Mouse (Mus musculus) MEL (cell line): Measurements from ENCODE around the gene Atp6v1e2. TPM values are rescaled to one million over a fixed set of nuclear protein-coding genes. Genes with fewer than 3 reads are reported as not detected.

Experiments used
- DNase-seq: peaks from one replicate; pipeline ENCODE4 v3.0.0; 2011; ENCODE audit warnings: low read depth, low spot score
- H3K27ac ChIP-seq: 2 replicates; pipeline ENCODE4 v1.5.1; 2012; ENCODE audit warnings: low read depth, mild to moderate bottlenecking, control low read depth, low read length, moderate library complexity; ENCODE audit not compliant: control insufficient read depth
- H3K27me3 ChIP-seq, 2 experiments: fragments of 150-350 bp in 1 of 2; sonication (generic) in 1 of 2; 2 replicates each; pipeline ENCODE4 v1.6.1; 2012; ENCODE audit warnings: low read length in 2 of 2, mild to moderate bottlenecking in 2 of 2, improper control_type of control experiment in 1 of 2, moderate library complexity in 1 of 2; ENCODE audit not compliant: insufficient read depth in 2 of 2, control insufficient read depth in 1 of 2
- H3K36me3 ChIP-seq, 2 experiments: 2 replicates each; pipeline ENCODE4 v1.6.1; 2012 to 2014; ENCODE audit warnings: low read length in 2 of 2, improper control_type of control experiment in 1 of 2, inconsistent platforms in 1 of 2, mild to moderate bottlenecking in 1 of 2; ENCODE audit not compliant: insufficient read depth in 2 of 2, control insufficient read depth in 1 of 2
- H3K4me1 ChIP-seq, 2 experiments: fragments of 150-350 bp in 1 of 2; sonication (generic) in 1 of 2; 2 replicates each; pipeline ENCODE4 v1.6.1; 2012; ENCODE audit warnings: low read length in 2 of 2, improper control_type of control experiment in 1 of 2, mild to moderate bottlenecking in 1 of 2; ENCODE audit not compliant: insufficient read depth in 2 of 2, control insufficient read depth in 1 of 2
- H3K4me3 ChIP-seq, 2 experiments: fragments of 150-350 bp in 1 of 2; sonication (generic) in 1 of 2; 2 replicates each; pipeline ENCODE4 v1.5.1; 2012; ENCODE audit warnings: low read depth in 2 of 2, low read length in 2 of 2, mild to moderate bottlenecking in 2 of 2, moderate library complexity in 2 of 2, control low read depth in 1 of 2, improper control_type of control experiment in 1 of 2; ENCODE audit not compliant: control insufficient read depth in 1 of 2, insufficient read depth in 1 of 2
- H3K79me2 ChIP-seq: 2 replicates; pipeline ENCODE4 v1.6.1; 2012; ENCODE audit warnings: mild to moderate bottlenecking, low read length, moderate library complexity; ENCODE audit not compliant: control insufficient read depth, poor library complexity, insufficient read depth
- H3K9ac ChIP-seq: 2 replicates; pipeline ENCODE4 v1.6.1; 2012; ENCODE audit warnings: low read depth, mild to moderate bottlenecking, control low read depth, low read length, moderate library complexity; ENCODE audit not compliant: control insufficient read depth, poor library complexity, severe bottlenecking
- H3K9me3 ChIP-seq: fragments of 150-350 bp; sonication (generic); replicated peaks from 2 replicates; pipeline ENCODE4 v1.6.1; 2012; ENCODE audit warnings: mild to moderate bottlenecking, low read length, improper control_type of control experiment, moderate library complexity; ENCODE audit not compliant: insufficient read depth
- CHD1 ChIP-seq: IDR thresholded peaks from 2 replicates; pipeline ENCODE4 v1.6.1; 2012; ENCODE audit warnings: low read depth, mild to moderate bottlenecking, inconsistent platforms, low read length, improper control_type of control experiment
- CTCF ChIP-seq, 3 experiments: IDR thresholded peaks in 2 of 3; conservative IDR thresholded peaks in 1 of 3; 2 replicates each; pipeline ENCODE4 v1.5.1; 2011 to 2012; ENCODE audit warnings: low read length in 3 of 3, low read depth in 2 of 3, mild to moderate bottlenecking in 2 of 3, improper control_type of control experiment in 1 of 3, inconsistent platforms in 1 of 3, mixed read lengths in 1 of 3, moderate library complexity in 1 of 3; ENCODE audit not compliant: control insufficient read depth in 1 of 3, insufficient read depth in 1 of 3, poor library complexity in 1 of 3, severe bottlenecking in 1 of 3
- E2F4 ChIP-seq: IDR thresholded peaks from 2 replicates; pipeline ENCODE4 v1.6.1; 2011; ENCODE audit warnings: low read depth, low read length, improper control_type of control experiment, borderline replicate concordance
- ELF1 ChIP-seq: IDR thresholded peaks from 2 replicates; pipeline ENCODE4 v1.6.1; 2014; ENCODE audit warnings: low read depth, mild to moderate bottlenecking, inconsistent platforms, low read length, improper control_type of control experiment, moderate library complexity
- EP300 ChIP-seq, 2 experiments: IDR thresholded peaks; 2 replicates each; pipeline ENCODE4 v1.6.1; 2011; ENCODE audit warnings: improper control_type of control experiment in 2 of 2, low read length in 2 of 2, low read depth in 1 of 2, mild to moderate bottlenecking in 1 of 2
- ETS1 ChIP-seq: IDR thresholded peaks from 2 replicates; pipeline ENCODE4 v1.6.1; 2012; ENCODE audit warnings: low read depth, mild to moderate bottlenecking, inconsistent platforms, low read length, improper control_type of control experiment, moderate library complexity
- GABPA ChIP-seq: IDR thresholded peaks from 2 replicates; pipeline ENCODE4 v1.6.1; 2012; ENCODE audit warnings: low read depth, mild to moderate bottlenecking, inconsistent platforms, low read length, improper control_type of control experiment, moderate library complexity
- GATA1 ChIP-seq: IDR thresholded peaks from 2 replicates; pipeline ENCODE4 v1.6.1; 2011; ENCODE audit warnings: low read depth, low read length, improper control_type of control experiment
- MAFK ChIP-seq: IDR thresholded peaks from 2 replicates; pipeline ENCODE4 v1.6.1; 2011; ENCODE audit warnings: low read depth, mild to moderate bottlenecking, low read length, improper control_type of control experiment, borderline replicate concordance
- MAX ChIP-seq: IDR thresholded peaks from 2 replicates; pipeline ENCODE4 v1.6.1; 2011; ENCODE audit warnings: low read length, improper control_type of control experiment
- MEF2A ChIP-seq: IDR thresholded peaks from 2 replicates; pipeline ENCODE4 v1.6.1; 2014; ENCODE audit warnings: low read depth, mild to moderate bottlenecking, inconsistent platforms, low read length, improper control_type of control experiment; ENCODE audit not compliant: poor library complexity, insufficient replicate concordance, severe bottlenecking; ENCODE audit errors: extremely low read depth
- MYC ChIP-seq: IDR thresholded peaks from 2 replicates; pipeline ENCODE4 v1.6.1; 2011; ENCODE audit warnings: low read depth, mild to moderate bottlenecking, low read length, improper control_type of control experiment, moderate library complexity
- NELFE ChIP-seq: IDR thresholded peaks from 2 replicates; pipeline ENCODE4 v1.6.1; 2011; ENCODE audit warnings: low read depth, low read length, improper control_type of control experiment
- POLR2AphosphoS2 ChIP-seq: IDR thresholded peaks from 2 replicates; pipeline ENCODE4 v1.6.1; 2011; ENCODE audit warnings: low read length, improper control_type of control experiment
- RCOR1 ChIP-seq: IDR thresholded peaks from 2 replicates; pipeline ENCODE4 v1.6.1; 2012; ENCODE audit warnings: low read depth, mild to moderate bottlenecking, inconsistent platforms, low read length, improper control_type of control experiment
- SMC3 ChIP-seq: IDR thresholded peaks from 2 replicates; pipeline ENCODE4 v1.6.1; 2011; ENCODE audit warnings: low read depth, low read length, improper control_type of control experiment
- TAL1 ChIP-seq: IDR thresholded peaks from 2 replicates; pipeline ENCODE4 v1.6.1; 2012; ENCODE audit warnings: mild to moderate bottlenecking, inconsistent platforms, low read length, moderate library complexity, mixed read lengths
- TCF12 ChIP-seq: IDR thresholded peaks from 2 replicates; pipeline ENCODE4 v1.6.1; 2014; ENCODE audit warnings: low read depth, mild to moderate bottlenecking, inconsistent platforms, low read length, improper control_type of control experiment, moderate library complexity
- UBTF ChIP-seq: IDR thresholded peaks from 2 replicates; pipeline ENCODE4 v1.6.1; 2012; ENCODE audit warnings: low read depth, mild to moderate bottlenecking, inconsistent platforms, low read length, improper control_type of control experiment, moderate library complexity, borderline replicate concordance; ENCODE audit not compliant: insufficient read depth
- ZC3H11A ChIP-seq: IDR thresholded peaks from 2 replicates; pipeline ENCODE4 v1.6.1; 2012; ENCODE audit warnings: low read depth, mild to moderate bottlenecking, inconsistent platforms, low read length, improper control_type of control experiment
- polyA plus RNA-seq, 2 experiments: library from polyadenylated mRNA; stranded (reverse) in 1 of 2; unstranded in 1 of 2; fragments of >175 nt in 1 of 2; fragments of >200 nt in 1 of 2; gene quantifications; 2 replicates each; pipeline versions ENCODE4 v1.2.1 to v1.2.4; 2012; ENCODE audit warnings: low replicate concordance in 2 of 2, low read depth in 1 of 2; ENCODE audit not compliant: insufficient read length in 2 of 2, insufficient read depth in 1 of 2, missing spikeins in 1 of 2
- total RNA-seq: library from RNA; depleted of rRNA; stranded (reverse); fragments of 300-350 nt; gene quantifications from 2 replicates; pipeline ENCODE4 v1.2.3, GENCODE M21; 2012

The Atp6v1e2 gene
- total and polyA plus RNA-seq, 3 experiments, result not detected

DNA sequence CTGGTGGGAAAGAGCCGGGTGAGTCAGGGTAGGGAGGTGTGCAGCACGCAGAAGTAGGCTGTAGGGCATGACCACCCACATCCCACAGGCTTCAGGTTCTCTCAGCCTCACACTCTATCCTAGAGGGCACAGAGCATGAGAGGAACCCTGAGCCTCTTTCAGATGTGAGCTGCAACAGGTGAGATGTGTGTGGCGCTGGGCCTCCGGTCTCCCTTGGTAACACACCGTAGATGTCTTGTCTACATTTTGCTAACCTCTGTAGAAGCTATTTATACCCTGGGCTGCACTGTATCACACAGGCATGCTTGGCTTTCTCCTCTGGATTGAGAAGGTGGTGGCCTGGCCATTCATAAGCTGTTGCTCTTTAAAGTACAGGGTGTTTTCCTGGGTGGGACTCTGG lies 20.9 kb upstream of the Atp6v1e2 start:
- H3K27ac ChIP-seq, result no peak overlapping the region
- H3K27me3 ChIP-seq, result no peaks in the 10 kb centered on the region
- H3K9me3 ChIP-seq, result no peaks in the 10 kb centered on the region
- TF ChIP-seq POLR2AphosphoS2 (no peak), ETS1 (no peak), NELFE (no peak)
- H3K79me2 ChIP-seq, result no peaks in the 10 kb centered on the region
- H3K4me3 ChIP-seq, result no peak overlapping the region
- DNase-seq, result no peak
- H3K36me3 ChIP-seq, result peaks cover 0 to 7% of the 10 kb centered on the region in 2 experiments; a peak in 2 of 4 replicates
- H3K4me1 ChIP-seq, result peaks cover 3 to 15% of the 10 kb centered on the region in 2 experiments
- no peak overlapping the region for H3K9ac ChIP-seq

DNA sequence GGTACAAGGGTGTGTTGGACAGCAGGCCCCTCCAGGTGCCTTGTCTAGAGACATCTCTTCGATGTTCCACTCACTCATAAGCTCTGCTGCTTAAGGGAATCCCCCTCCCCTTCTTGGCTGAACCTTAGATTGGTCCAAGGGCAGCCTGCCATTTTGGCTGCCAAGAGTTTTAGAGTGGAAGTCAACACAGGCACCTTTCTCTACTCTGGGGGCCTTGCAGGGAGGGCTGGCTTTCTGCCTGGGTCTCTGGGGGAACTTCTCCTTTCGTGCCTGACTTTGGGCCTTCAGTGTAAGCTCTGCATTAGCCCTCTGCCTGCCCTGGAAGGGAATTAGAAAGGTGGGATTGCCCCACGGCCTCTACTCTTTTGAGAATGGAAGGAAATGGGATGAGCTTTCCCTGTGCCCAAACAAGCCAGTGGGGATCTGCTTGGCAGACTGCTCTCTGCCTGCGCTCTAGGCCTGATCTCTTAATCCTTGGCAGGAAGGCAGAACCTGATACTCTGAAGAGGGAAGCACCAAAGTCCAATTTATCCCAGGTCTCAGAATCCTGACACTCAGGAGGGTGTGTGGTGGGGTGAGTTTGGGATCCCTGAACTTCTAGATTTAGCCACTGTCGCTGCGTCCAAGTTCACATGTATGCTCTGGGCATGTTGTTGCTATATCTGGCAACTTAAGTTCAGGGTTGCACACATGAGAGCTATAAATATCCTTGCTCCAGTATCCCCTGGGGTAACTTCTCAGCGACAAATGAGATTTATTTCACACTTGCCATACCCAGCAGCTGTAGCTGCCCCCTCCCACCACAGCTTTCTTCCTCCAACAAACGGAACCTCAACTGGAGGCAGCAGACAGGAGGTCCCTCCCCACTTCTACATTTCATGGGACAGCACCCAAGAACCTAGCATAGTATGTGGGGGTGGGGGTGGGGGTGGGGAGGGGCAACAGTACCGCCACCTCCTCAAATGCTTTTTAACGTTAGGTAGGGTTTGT lies 20.1 kb upstream of the Atp6v1e2 start:
- TF ChIP-seq POLR2AphosphoS2, result no peak
- no peak for TF ChIP-seq TCF12
- TF ChIP-seq GATA1, result no peak
- TF ChIP-seq MEF2A, result no peak
- no peak for TF ChIP-seq CHD1
- TF ChIP-seq MAFK, result no peak
- peaks cover 0 to 7% of the 10 kb centered on the region in 2 experiments; a peak in 2 of 4 replicates for H3K36me3 ChIP-seq
- peak; percentile 59 for DNase-seq
- no peaks in the 10 kb centered on the region for H3K27me3 ChIP-seq
- H3K4me1 ChIP-seq, result peaks cover 3 to 15% of the 10 kb centered on the region in 2 experiments
- no peak overlapping the region for H3K27ac ChIP-seq
- no peak overlapping the region for H3K4me3 ChIP-seq
- no peak overlapping the region for H3K9ac ChIP-seq
- peaks cover 2% of the 10 kb centered on the region; the same call in 1 of the 2 replicates for H3K79me2 ChIP-seq
- no peaks in the 10 kb centered on the region for H3K9me3 ChIP-seq

- Histone ChIP-seq H3K9me3 (no peaks in the 10 kb centered on the region), H3K9ac (no peak overlapping the region), H3K27me3 (no peaks in the 10 kb centered on the region), H3K36me3 (peaks cover 0 to 8% of the 10 kb centered on the region in 2 experiments; a peak in 2 of 4 replicates), H3K4me1 (peaks cover 3 to 17% of the 10 kb centered on the region in 2 experiments), H3K27ac (no peak overlapping the region), H3K79me2 (peaks cover 4% of the 10 kb centered on the region; the same call in 1 of the 2 replicates), H3K4me3 (no peak overlapping the region)
- TF ChIP-seq MAX (no peak), NELFE (no peak), ELF1 (no peak), SMC3 (no peak), TCF12 (no peak), MYC (no peak), E2F4 (no peak), ETS1 (no peak), MEF2A (no peak), GABPA (no peak), GATA1 (no peak), CTCF (IDR thresholded peaks at IDR 0.05 in 2 of 3, conservative IDR thresholded peaks at IDR 0.05 in 1 of 3; ENCODE audit: control insufficient read depth in 1 of 3, insufficient read depth in 1 of 3, low read depth in 2 of 3, low read length in 3 of 3, poor library complexity in 1 of 3, severe bottlenecking in 1 of 3) (no peak), CHD1 (no peak), ZC3H11A (no peak), RCOR1 (no peak), UBTF (no peak), TAL1 (no peak), EP300 (IDR thresholded peaks at IDR 0.05; ENCODE audit: low read depth in 1 of 2, low read length in 2 of 2) (no peak)
- no peak for DNase-seq
Observed at GRCm38 (mm10) chr17:86967048-86967447, 19.4 kb upstream of the Atp6v1e2 start.
